Mouse (Mus musculus) kidney, adult 8-10 months (tissue): ENCODE measurements around the gene Stag2.

Experiments used
- DNase-seq, 2 experiments: peaks; one replicate each; pipeline ENCODE4 v3.0.0; 2022

Stag2 gene

DNA sequence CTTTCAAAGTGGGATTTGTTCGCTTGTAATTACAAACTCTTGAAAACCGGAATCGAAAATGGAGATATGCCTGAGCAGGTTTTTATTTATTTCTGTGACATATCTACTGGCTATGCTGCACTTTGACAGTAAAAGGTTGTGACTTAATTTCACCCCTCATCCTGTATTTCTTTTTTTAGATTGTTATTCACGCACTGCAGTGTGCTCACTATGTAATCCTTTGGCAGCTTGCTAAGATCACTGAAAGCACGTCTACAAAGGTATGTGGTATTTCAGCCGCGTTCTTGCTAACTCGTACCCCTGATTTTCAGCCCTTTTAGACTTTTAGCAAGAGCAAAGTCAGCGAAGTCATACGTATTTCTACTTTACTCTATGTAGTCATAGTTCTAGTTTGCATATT is 101.2 kb downstream of the Stag2 start:
- DNase-seq: no peak

DNA sequence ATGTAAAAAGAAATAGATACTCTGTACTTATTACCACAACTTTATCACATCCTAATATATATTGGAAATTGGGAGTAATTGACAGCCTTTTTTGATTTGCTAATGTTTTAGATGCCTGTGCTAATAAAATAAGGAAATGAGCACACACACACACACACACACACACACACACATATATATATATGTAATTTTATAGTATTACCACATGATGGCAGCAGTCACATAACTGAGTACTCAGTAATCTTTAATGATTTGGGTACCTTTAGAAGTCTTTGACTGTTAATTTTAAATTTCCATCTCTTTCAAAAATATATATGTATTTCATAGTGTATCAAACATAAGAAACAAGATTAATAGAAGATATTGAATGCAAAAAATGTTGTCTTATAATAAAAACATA is 123.6 kb downstream of the Stag2 start:
- DNase-seq: no peak

DNA sequence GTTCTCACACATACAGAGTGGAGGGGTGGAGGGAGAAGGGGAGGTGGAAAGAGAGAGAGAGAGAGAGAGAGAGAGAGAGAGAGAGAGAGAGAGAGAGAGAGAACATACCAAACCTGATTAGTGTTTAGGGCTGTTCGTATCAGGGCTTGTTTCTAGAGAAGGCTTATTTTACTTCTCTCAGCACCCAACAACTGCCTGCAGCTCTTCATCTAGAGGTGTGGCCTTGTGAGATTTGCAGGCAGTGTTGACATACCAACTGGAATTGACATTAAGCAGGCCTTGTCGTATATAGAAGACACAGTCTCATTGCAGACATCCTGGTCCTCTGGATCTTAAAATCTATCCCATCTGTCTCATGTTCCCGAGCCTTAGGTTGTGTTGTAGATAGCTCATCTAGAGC is 141.1 kb downstream of the Stag2 start:
- no peak for DNase-seq

DNA sequence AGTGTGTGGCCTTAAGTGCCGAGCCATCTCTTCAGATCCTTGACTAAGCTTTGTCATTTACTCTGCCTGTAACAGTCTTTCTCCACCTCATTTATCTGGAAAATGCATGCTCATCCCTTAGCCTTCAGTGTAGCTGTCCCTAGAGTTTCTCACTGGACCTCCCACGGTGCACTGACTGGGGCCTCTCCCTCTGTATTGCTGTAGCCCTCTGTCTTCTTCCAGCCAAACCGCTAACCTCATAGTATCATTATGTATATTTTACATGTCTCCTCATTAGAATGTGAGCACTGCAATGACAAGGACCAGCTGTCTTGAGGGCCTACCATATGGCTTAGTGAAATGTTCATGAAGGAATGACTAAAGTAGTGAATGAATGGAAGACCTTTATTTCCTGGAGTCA is 166.1 kb downstream of the Stag2 start:
- no peak for DNase-seq

DNA sequence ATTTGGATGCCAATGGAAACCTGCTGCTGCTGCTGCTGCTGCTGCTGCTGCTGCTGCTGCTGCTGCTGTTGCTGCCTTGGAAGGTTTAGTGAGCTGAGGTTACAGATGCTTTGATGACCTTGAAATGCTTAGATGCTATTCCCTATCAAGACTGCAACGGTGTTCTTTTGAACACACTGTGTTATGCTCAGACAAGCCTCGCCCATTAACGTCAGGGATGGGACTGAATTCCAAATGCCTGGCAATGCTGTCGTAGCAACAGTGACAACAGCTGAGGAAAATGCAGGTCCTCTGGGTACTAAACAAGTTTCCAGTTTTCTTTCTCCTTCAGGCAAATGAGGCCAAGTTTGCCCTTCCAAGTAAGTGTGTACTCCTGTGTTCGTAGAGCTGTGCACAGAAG is 171.3 kb downstream of the Stag2 start:
- DNase-seq: no peak

GRCm38 (mm10) chrX:42321200-42321773 is 172.2 kb downstream of the Stag2 start:
- no peak for DNase-seq

GRCm38 (mm10) chrX:42324848-42325247 is 175.7 kb downstream of the Stag2 start:
- DNase-seq: no peak
